Mouse (Mus musculus) right cerebral cortex, postnatal 36 days (tissue): ENCODE measurements around the gene Olfr948.

Source experiments
- DNase-seq, 2 experiments: peaks; one replicate each; pipeline ENCODE4 v3.0.0; 2022; ENCODE audit warnings: low spot score in 2 of 2, mixed read lengths in 1 of 2

Gene Olfr948

DNA sequence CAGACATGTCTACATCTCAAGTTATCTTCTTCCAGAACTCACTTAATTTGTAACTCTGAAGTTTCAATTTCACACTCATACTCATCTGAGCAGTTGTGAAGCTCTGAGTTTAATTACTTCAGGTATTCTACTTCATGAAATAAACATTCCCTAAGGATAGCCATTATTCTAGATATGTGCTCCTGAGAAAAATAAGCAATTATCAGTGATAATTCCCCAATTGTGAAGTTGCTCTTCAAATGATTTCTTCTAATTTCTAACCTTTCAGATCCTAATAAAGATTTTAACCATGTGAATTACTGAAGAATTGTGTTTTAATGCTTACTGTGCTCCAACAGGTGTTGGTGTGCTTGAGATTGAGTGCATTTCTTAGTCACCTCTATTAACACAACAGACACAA, at the start of gene Olfr948:
TSS of gene Olfr948 (minus strand) at position 101 of the 400 bp plus-strand sequence.
- DNase-seq = no peak

GRCm38 (mm10) chr9:39287136-39287535, 38.7 kb downstream of the Olfr948 start:
- DNase-seq = no peak

- no peak for DNase-seq
These were observed 49.1 kb downstream of the Olfr948 start, which contains the start of gene Olfr945 for GRCm38 (mm10) chr9:39276718-39277117. Gene Olfr945 (minus strand): TSS chr9:39276818.
